Mouse (Mus musculus) splenic B cell, adult 2 months (primary cell): ENCODE measurements around the gene Atp5g3.

Source experiments
- DNase-seq: peaks from one replicate; pipeline ENCODE4 v3.0.0-alpha.2; 2011; ENCODE audit warnings: low read depth, low spot score
- H3K27me3 ChIP-seq: 2 replicates; pipeline ENCODE4 v1.6.1; 2012; ENCODE audit warnings: mild to moderate bottlenecking, low read length, moderate library complexity, mixed read lengths; ENCODE audit not compliant: control insufficient read depth, poor library complexity, insufficient read depth, severe bottlenecking
- H3K36me3 ChIP-seq: 2 replicates; pipeline ENCODE4 v1.6.1; 2012; ENCODE audit warnings: mild to moderate bottlenecking, low read length, moderate library complexity, mixed read lengths; ENCODE audit not compliant: control insufficient read depth, poor library complexity, insufficient read depth, severe bottlenecking

Atp5g3 gene

DNA sequence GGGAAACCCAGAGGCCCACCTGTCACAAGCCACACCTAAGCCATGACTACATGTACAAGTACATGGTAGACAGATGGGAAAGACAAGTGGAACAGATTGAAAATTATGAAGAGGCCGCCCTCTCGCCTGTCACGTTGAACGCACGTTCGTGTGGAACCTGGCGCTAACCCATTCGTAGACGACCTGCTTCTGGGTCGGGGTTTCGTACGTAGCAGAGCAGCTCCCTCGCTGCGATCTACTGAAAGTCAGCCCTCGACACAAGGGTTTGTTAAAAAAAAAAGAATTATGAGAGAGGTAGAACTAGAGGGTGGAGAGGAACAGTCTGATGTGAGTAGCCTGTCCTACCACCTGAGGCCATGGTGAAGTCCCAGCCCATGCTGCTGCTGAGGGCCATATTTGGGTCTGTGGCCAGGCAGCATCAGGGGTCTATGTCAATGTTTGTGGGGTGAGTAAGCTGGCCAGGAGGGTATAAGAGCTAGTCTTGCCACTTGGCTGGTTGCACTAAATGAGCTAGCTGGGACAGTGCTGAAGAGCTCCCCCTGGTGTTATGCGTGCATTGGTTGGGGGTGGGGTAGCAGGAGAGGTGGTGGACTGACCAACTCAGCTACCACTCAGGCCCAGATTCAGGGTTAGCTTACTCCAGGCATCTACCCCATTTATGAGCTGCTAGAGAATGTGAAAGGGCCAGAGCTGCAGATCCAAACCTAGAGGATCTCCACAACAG, 43.2 kb downstream of the Atp5g3 start:
- Histone ChIP-seq H3K27me3 (no peaks in the 10 kb centered on the region), H3K36me3 (0 out of 2 replicates have a peak, but pooled peaks cover 2% of the 10 kb centered on the region)
- DNase-seq: peak; percentile 68

DNA sequence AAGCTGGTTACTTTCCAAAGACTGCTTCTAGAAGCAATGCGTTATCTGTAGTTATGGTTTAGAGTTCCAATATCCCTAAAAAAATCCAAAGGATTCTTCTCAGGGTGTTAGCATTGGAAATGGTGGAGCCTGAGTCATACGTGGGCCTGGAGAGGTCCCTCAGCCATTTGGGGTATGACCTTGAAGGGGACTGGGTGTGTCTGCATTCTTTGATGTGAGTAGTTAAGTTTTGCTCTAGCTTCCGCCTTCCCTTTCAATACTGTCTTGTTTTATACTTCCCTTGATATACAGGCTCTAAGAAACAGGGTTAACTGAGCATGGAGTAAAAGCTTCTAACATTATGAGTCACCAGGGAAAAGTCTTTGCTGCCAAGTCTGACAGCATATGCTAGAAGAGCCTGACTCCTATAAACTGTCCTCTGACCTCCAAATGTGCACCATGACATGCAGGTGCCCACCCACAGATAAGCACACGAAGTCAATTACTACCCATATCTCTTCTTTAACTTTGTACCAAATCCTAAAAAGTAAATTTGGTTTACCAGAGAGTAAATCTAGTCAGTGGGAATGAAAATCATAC, 51.0 kb downstream of the Atp5g3 start:
- no peaks in the 10 kb centered on the region for H3K27me3 ChIP-seq
- H3K36me3 ChIP-seq: 0 out of 2 replicates have a peak, but pooled peaks cover 1% of the 10 kb centered on the region
- no peak for DNase-seq
